Mouse (Mus musculus) erythroid progenitor cell, adult 5-6 weeks (primary cell): Measurements from ENCODE around the gene Itgb1bp2. TPM values are rescaled to one million over a fixed set of nuclear protein-coding genes. Genes with fewer than 3 reads are reported as not detected.

Experiments used
- ATAC-seq: replicated peaks from 2 replicates; pipeline ENCODE4 v1.8.0; 2016; ENCODE audit warnings: moderate number of reproducible peaks, mild to moderate bottlenecking, moderate TSS enrichment, inconsistent platforms; ENCODE audit not compliant: poor library complexity, low FRiP score, severe bottlenecking
- total RNA-seq, 2 experiments: library from RNA; stranded (forward) in 1 of 2; stranded (reverse) in 1 of 2; fragments of 150-400 nt in 1 of 2; fragments of 186-747, 209-891 nt in 1 of 2; gene quantifications; 2 replicates each; pipeline versions ENCODE4 v1.2.3 to v1.2.4; 2015 to 2017; ENCODE audit warnings: low replicate concordance in 2 of 2

The Itgb1bp2 gene
- total RNA-seq (2015; ENCODE audit: low replicate concordance): 2.9 and 7.6 TPM in 2 replicates
- 2.3 and 4.1 TPM in 2 replicates for total RNA-seq (2017; ENCODE audit: low replicate concordance)

- ATAC-seq: no peak
Observed at GRCm38 (mm10) chrX:101448886-101449475, at the start of gene Itgb1bp2. Gene Itgb1bp2 (plus strand): TSS chrX:101449088.

GRCm38 (mm10) chrX:101418946-101419724 lies 29.8 kb upstream of the Itgb1bp2 start:
- no peak for ATAC-seq

DNA sequence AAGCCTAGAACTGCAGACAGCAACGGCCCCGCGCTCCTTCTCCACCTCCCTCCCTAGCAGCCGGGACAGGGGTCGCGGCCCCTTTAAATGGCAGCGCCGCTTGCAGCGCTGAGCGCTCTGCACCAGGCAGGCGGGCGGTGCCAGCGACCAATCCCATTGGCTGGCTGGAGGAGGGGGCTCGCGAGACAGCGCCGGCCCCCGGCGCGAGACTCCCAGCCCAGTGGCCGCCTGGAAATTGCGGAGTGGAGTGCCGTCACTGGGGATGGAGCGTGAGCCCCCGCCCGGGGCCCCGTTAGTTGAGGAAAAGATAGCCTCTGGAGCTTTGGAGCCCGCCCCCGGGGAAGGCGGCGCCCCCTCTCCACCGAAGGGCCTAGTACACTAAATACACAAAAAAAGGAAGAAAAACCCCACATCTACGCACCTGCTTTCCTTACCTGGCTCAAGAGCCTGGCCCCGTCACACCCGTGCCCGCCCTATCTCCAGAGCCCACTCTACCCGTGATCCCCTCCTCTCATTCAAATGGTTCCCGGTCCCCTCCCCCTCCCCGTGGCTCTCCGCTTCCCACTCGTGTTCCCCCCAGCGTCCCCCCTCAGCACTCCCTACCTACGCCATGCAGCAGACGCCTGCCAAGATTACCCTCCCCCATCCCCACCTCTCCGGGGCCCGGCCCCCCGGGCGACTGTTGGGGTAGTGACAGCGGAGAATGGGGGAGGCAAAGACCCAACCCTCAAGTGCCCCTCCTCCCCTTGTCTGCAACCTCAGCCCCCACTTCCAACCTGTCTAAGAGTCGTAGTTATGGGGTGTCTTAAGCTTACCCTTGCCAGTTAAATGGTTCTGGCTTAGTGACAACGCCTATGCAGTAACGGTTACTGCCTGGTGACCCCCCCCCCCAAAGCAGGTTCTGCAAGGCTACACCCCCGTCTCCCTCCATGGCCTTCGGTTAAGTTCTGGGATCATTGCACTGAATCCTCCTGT lies 28.9 kb upstream of the Itgb1bp2 start:
- ATAC-seq: peak; percentile 94

GRCm38 (mm10) chrX:101420700-101421095 lies 28.2 kb upstream of the Itgb1bp2 start, which contains the start of gene Zmym3:
Gene Zmym3 (minus strand): TSS chrX:101420849.
- no peak for ATAC-seq

GRCm38 (mm10) chrX:101423462-101423861 lies 25.4 kb upstream of the Itgb1bp2 start:
- no peak for ATAC-seq

DNA sequence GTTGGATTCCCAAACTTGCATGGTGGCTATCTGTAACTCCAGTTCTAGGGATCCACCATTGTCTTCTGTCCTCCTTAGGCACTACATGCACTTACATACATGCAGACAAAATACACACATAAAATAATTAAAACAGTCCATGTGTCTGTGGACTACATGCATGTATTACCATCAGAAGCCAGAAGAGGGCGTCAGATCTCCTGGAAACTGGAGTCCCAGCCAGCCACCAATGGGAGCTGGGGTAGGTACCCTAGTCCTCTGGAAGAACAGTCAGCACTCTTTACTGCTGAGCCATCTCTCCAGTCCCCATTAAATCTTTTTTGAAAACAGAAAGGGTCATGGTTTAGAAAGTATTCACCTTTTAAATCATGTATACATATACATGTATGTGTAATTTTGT lies 21.1 kb upstream of the Itgb1bp2 start:
- no peak for ATAC-seq

GRCm38 (mm10) chrX:101428785-101429141 lies 20.1 kb upstream of the Itgb1bp2 start:
- ATAC-seq: peak; percentile 8; the same call in 1 of the 2 replicates

DNA sequence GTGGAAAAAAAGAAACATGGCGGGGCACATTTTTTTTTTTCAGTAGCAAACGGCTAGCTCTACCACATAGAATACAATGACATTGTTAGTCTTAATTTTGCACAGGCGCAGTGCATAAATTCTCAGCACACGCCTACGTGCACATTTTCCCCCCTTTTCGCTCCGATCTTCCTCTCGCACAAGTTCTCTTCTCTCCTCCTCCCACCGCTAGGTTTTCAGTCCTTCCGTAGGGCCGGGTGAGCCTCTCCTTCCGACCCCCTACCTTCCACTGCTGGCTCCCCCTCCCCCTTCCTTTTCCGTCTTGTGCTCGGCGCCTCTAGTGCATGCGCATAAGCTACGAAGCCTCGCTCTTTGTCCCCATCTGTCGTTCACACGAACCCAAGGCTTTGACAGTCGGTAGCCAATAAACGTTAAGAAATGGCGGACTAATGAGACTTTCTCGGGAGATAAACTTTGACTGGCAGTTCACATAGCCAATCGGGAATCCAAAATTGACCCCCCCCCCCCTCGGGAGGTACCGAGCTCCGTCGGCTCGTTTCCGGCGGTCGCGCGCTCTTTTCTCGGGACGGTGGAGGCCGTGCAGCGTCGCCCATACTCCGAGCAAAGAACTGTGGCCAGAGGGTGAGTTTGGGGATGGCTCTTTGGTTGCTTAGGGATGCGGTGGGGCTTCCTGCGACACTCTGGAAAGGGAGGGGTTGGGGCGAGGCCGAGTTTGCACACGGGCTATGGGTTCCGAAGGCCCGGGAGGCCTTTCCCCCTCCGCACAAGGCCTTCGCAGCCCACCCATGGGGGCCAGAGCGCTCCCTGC lies 19.5 kb upstream of the Itgb1bp2 start, which contains the start of gene Nono:
Gene Nono, plus strand, starts transcription at position 177 of the 808 bp plus-strand sequence.
- peak; percentile 97 for ATAC-seq

GRCm38 (mm10) chrX:101429976-101430375 lies 18.9 kb upstream of the Itgb1bp2 start:
- peak; percentile 35 for ATAC-seq

DNA sequence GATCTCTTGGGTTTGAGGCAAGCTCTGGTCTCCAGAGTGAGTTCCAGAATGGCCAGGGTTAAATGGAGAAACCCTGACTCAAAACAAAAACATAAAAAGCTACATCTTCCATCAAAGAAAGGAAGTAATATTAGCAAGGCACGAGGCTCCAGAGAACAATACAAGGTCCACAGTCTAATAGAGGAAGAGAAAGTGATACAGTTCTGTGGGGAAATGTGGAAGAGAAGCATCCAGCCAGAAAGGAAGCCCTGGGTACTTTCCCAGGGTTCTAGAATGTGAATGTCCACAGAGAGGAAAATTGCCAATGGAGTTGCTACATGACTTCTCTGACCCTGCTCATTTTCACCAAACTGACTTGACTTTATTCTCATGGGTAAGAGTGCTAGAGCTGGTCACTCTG lies 2.3 kb downstream of the Itgb1bp2 start:
- ATAC-seq: no peak

DNA sequence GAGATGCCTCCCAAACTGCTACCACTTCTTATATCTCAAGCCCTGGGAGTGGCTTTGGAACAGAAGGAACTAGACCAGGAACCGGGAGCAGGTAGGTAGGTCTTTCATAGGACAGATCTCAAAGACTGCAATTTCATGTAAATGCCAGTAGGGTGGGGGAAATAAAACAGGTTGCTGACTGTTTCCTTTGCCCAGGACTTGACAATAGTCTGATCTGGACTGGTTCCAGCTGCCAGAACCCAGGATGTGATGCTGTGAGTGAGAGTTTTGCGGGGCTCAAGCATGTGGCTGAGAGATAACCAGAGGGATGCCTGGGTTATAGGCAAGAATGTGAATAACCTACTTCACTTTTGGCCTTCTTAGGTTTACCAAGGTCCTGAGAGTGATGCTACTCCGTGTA lies 2.7 kb downstream of the Itgb1bp2 start:
- ATAC-seq: no peak

GRCm38 (mm10) chrX:101472202-101472601 lies 23.3 kb downstream of the Itgb1bp2 start:
- no peak for ATAC-seq

- no peak for ATAC-seq
Observed at GRCm38 (mm10) chrX:101481604-101482350, 32.9 kb downstream of the Itgb1bp2 start.

DNA sequence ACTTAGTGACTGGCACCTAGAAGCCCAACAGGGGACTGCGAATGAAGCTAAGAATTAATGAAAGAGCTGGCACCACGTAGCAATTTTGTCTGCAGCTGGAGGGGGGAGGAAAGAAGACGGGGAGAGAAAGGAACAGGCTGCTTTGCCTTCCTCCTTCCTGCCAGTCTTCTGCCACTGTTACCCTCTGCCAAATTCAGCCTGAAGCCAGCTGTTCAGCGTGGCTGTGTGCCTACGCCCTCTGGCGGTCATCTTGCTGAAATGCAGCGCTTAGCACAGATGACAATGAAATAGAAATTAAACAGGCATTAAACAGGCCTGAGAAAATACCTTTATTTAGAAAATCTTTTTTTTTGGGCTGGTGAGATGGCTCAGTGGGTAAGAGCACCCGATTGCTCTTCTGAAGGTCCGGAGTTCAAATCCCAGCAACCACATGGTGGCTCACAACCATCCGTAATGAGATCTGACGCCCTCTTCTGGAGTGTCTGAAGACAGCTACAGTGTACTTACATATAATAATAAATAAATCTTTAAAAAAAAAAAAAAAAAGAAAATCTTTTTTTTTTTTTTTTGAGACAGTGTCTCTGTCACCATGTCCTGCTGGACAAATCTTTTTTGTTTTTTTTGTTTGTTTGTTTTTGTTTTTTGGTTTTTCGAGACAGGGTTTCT lies 37.7 kb downstream of the Itgb1bp2 start:
- ATAC-seq: 0 out of 2 replicates have a peak, but pooled peaks have one; percentile 61
